Mouse (Mus musculus): Measurements from ENCODE around the gene Ccdc155.

- TF ChIP-seq CTCF (IDR thresholded peaks at IDR 0.05; ENCODE audit: low read depth, low read length): no peak
- TF ChIP-seq POLR2A (IDR thresholded peaks at IDR 0.05; ENCODE audit: extremely low read depth, insufficient read depth, low read length): no peak
Measured at GRCm38 (mm10) chr7:45139904-45140723, 64.6 kb downstream of the Ccdc155 start.
